Mouse (Mus musculus) spleen, adult 2 months (tissue): Measurements from ENCODE around the gene Numb. TPM values are rescaled to one million over a fixed set of nuclear protein-coding genes. Genes with fewer than 3 reads are reported as not detected.

Experiments used
- DNase-seq, 2 experiments: peaks; one replicate each; pipeline versions ENCODE4 v3.0.0 to v3.0.0-alpha.2; 2012 to 2021; ENCODE audit warnings: low spot score in 2 of 2, low read depth in 1 of 2
- H3K27ac ChIP-seq: fragments of 200-500 bp; 2 replicates; pipeline ENCODE4 v1.5.1; 2012; ENCODE audit warnings: low read length, inconsistent platforms; ENCODE audit not compliant: insufficient read depth
- H3K27me3 ChIP-seq: fragments of 200-500 bp; 2 replicates; pipeline ENCODE4 v1.6.1; 2012; ENCODE audit warnings: mild to moderate bottlenecking, moderate library complexity, low read length, inconsistent platforms; ENCODE audit not compliant: control insufficient read depth, insufficient read depth
- H3K36me3 ChIP-seq: fragments of 200-500 bp; 2 replicates; pipeline ENCODE4 v1.6.1; 2012; ENCODE audit warnings: mild to moderate bottlenecking, low read length, inconsistent platforms; ENCODE audit not compliant: control insufficient read depth, insufficient read depth
- H3K4me1 ChIP-seq: fragments of 200-500 bp; 2 replicates; pipeline ENCODE4 v1.6.1; 2011; ENCODE audit warnings: inconsistent platforms; ENCODE audit not compliant: control insufficient read depth, insufficient read depth, insufficient read length
- H3K4me3 ChIP-seq: fragments of 200-500 bp; 2 replicates; pipeline ENCODE4 v1.5.1; 2011; ENCODE audit warnings: mild to moderate bottlenecking, inconsistent platforms; ENCODE audit not compliant: insufficient read depth, insufficient read length; ENCODE audit errors: extremely low read depth
- CTCF ChIP-seq: fragments of 200-500 bp; IDR thresholded peaks from 2 replicates; pipeline ENCODE4 v1.5.1; 2011; ENCODE audit warnings: mild to moderate bottlenecking, inconsistent platforms; ENCODE audit not compliant: insufficient read depth, insufficient read length, insufficient replicate concordance; ENCODE audit errors: extremely low read depth
- POLR2A ChIP-seq: fragments of 200-500 bp; IDR thresholded peaks from 2 replicates; pipeline ENCODE4 v1.6.1; 2011; ENCODE audit warnings: low read depth, low read length, inconsistent platforms
- WGBS: fragments of 180-500 bp; shearing (Covaris S2); methylation state at CpG from one replicate; pipeline ENCODE4 v1.1.7; 2018; 5-methylcytosine and 5-hydroxymethylcytosine counted together
- polyA plus RNA-seq: library from polyadenylated mRNA; depleted of rRNA; stranded (reverse); fragments of >200 nt; gene quantifications from 2 replicates; pipeline ENCODE4 v1.2.3, GENCODE M21; 2012

The Numb gene
- polyA plus RNA-seq, 1 experiment, result 24.5 TPM

GRCm38 (mm10) chr12:83852512-83853213, 69.1 kb downstream of the Numb start:
- TF ChIP-seq POLR2A (no peak), CTCF (no peak)
- H3K4me3 ChIP-seq, result no peak overlapping the region
- no peak for DNase-seq
- no peaks in the 10 kb centered on the region for H3K4me1 ChIP-seq
- no peaks in the 10 kb centered on the region for H3K27me3 ChIP-seq
- no peak overlapping the region for H3K27ac ChIP-seq
- 80% methylated on average over 5 of the region's 5 CpGs for WGBS
- no peaks in the 10 kb centered on the region for H3K36me3 ChIP-seq

- H3K4me3 ChIP-seq, result no peak overlapping the region
- H3K4me1 ChIP-seq, result no peaks in the 10 kb centered on the region
- H3K36me3 ChIP-seq, result no peaks in the 10 kb centered on the region
- TF ChIP-seq POLR2A (no peak), CTCF (no peak)
- H3K27me3 ChIP-seq, result no peaks in the 10 kb centered on the region
- WGBS, result 87% methylated on average over 4 of the region's 4 CpGs
- H3K27ac ChIP-seq, result no peak overlapping the region
- no peak for DNase-seq
These were observed 71.4 kb downstream of the Numb start for GRCm38 (mm10) chr12:83850334-83850733.

GRCm38 (mm10) chr12:83848595-83849231, 73.0 kb downstream of the Numb start:
- Histone ChIP-seq H3K27ac (no peak overlapping the region), H3K4me3 (no peak overlapping the region), H3K36me3 (no peaks in the 10 kb centered on the region), H3K4me1 (no peaks in the 10 kb centered on the region), H3K27me3 (no peaks in the 10 kb centered on the region)
- no peak for TF ChIP-seq CTCF
- no peak for TF ChIP-seq POLR2A
- no peak for DNase-seq
- WGBS, result 93% methylated on average over 1 of the region's 1 CpGs

- H3K27me3 ChIP-seq, result no peaks in the 10 kb centered on the region
- no peak overlapping the region for H3K27ac ChIP-seq
- WGBS, result 92% methylated on average over 2 of the region's 2 CpGs
- no peaks in the 10 kb centered on the region for H3K4me1 ChIP-seq
- no peak for TF ChIP-seq POLR2A
- no peak for DNase-seq
- H3K4me3 ChIP-seq, result no peak overlapping the region
- H3K36me3 ChIP-seq, result no peaks in the 10 kb centered on the region
These were observed 73.9 kb downstream of the Numb start for GRCm38 (mm10) chr12:83847877-83848276.

DNA sequence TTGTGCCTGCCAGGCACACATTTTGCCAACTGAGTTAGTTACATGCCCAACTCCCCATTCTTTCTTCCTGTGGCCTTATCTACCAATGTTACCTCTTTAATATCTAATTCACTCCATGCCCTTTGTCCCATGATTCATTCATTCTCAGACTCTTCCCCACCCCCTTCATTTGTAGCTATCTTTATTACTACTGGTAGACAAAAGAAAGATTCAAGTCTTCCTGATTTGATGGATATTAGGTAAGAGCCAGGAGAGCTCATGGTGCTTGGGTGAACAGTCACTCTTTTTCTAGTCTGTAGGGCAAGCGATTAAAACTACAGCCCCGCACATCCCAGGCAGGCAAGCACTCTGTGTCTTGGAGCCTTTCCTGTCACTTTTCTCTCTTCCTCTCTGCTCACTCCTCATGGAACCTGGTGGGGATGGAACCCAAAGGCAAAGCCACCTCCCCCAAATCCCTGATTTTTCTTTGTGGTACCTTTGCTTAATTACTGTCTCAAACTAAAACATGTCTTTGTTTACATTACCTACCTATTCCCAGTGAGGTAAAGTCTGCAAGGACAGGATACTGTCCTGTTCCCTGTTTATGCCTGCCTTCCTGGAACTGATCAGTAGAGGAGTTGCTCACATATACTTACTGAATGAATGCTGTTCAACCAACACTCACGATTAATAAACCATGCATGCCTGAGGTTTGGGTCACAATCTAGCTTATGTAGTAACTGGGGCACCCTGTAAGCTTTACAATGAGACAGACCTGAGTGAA, 78.9 kb downstream of the Numb start:
- DNase-seq, result no peak
- WGBS, result 92% methylated on average over 3 of the region's 3 CpGs
- H3K4me3 ChIP-seq, result no peak overlapping the region
- no peaks in the 10 kb centered on the region for H3K4me1 ChIP-seq
- peaks cover 5% of the 10 kb centered on the region; the same call in 1 of the 2 replicates for H3K36me3 ChIP-seq
- no peak overlapping the region for H3K27ac ChIP-seq
- TF ChIP-seq POLR2A, result no peak
- no peak for TF ChIP-seq CTCF
- H3K27me3 ChIP-seq, result no peaks in the 10 kb centered on the region

- Histone ChIP-seq H3K4me3 (no peak overlapping the region), H3K27ac (no peak overlapping the region), H3K36me3 (peaks cover 5% of the 10 kb centered on the region; the same call in 1 of the 2 replicates), H3K27me3 (no peaks in the 10 kb centered on the region), H3K4me1 (no peaks in the 10 kb centered on the region)
- 94% methylated on average over 10 of the region's 10 CpGs for WGBS
- no peak for DNase-seq
- TF ChIP-seq CTCF (no peak), POLR2A (no peak)
These were observed 80.1 kb downstream of the Numb start for GRCm38 (mm10) chr12:83841409-83842190.
